Mouse (Mus musculus): Measurements from ENCODE around the gene Mepce.

GRCm38 (mm10) chr5:137742048-137742447, 45.4 kb downstream of the Mepce start:
- TF ChIP-seq POLR2A (IDR thresholded peaks at IDR 0.05; ENCODE audit: control insufficient read depth, extremely low read depth, insufficient read depth, low read length, poor library complexity) (no peak), CTCF (IDR thresholded peaks at IDR 0.05; ENCODE audit: borderline replicate concordance, control insufficient read depth, extremely low read depth, insufficient read depth, low read length, poor library complexity) (no peak)
